Mouse (Mus musculus) stomach, embryonic 16.5 days (tissue): ENCODE measurements at regions not wholly inside any gene's neighbourhood (a gene's known extent, or its start where the extent isn't known, plus 50 kb on each side); places are given as distances from the start of the nearest gene placed in this dataset.

ENCODE experiments used
- ATAC-seq: fragments of 200-750 bp; cut with Nextera tagmentation; 2 replicates; pipeline ENCODE4 v1.8.0; 2017; ENCODE audit warnings: moderate number of reproducible peaks, moderate TSS enrichment; ENCODE audit not compliant: insufficient read depth, low FRiP score
- H3K27ac ChIP-seq: fragments of 300-500 bp; sonication (generic); 2 replicates; pipeline ENCODE4 v1.5.1; 2014; ENCODE audit warnings: low read length
- H3K27me3 ChIP-seq: fragments of 300-500 bp; sonication (generic); 2 replicates; pipeline ENCODE4 v1.6.1; 2014; ENCODE audit warnings: low read length, control low read depth, mixed read lengths; ENCODE audit not compliant: control insufficient read depth, insufficient read depth
- H3K36me3 ChIP-seq: fragments of 300-500 bp; sonication (generic); 2 replicates; pipeline ENCODE4 v1.6.1; 2014; ENCODE audit warnings: low read length; ENCODE audit not compliant: control insufficient read depth, insufficient read depth
- H3K4me1 ChIP-seq: fragments of 300-500 bp; sonication (generic); 2 replicates; pipeline ENCODE4 v1.6.1; 2014; ENCODE audit warnings: low read length, control low read depth, mixed read lengths; ENCODE audit not compliant: control insufficient read depth, insufficient read depth
- H3K4me2 ChIP-seq: fragments of 300-500 bp; sonication (generic); 2 replicates; pipeline ENCODE4 v1.6.1; 2014; ENCODE audit warnings: low read depth, low read length, mixed read lengths
- H3K4me3 ChIP-seq: fragments of 300-500 bp; sonication (generic); replicated peaks from 2 replicates; pipeline ENCODE4 v1.5.1; 2014; ENCODE audit warnings: mild to moderate bottlenecking, low read length
- H3K9ac ChIP-seq: fragments of 300-500 bp; sonication (generic); 2 replicates; pipeline ENCODE4 v1.6.1; 2014; ENCODE audit warnings: low read length
- H3K9me3 ChIP-seq: fragments of 300-500 bp; sonication (generic); replicated peaks from 2 replicates; pipeline ENCODE4 v1.6.1; 2016; ENCODE audit warnings: low read length, control low read depth; ENCODE audit not compliant: control insufficient read depth
- WGBS: fragments of 180-500 bp; shearing (Covaris S2); extraction: QIAGEN DNeasy Blood & Tissue Kit; methylation state at CpG from one replicate; pipeline ENCODE4 v1.1.7; 2014; 5-methylcytosine and 5-hydroxymethylcytosine counted together

- ATAC-seq: no peak
- WGBS: 44% methylated on average over 13 of the region's 13 CpGs
- no peaks in the 10 kb centered on the region for H3K9me3 ChIP-seq
- H3K4me2 ChIP-seq: no peak overlapping the region
- no peaks in the 10 kb centered on the region for H3K4me1 ChIP-seq
- H3K27ac ChIP-seq: no peak overlapping the region
- no peaks in the 10 kb centered on the region for H3K36me3 ChIP-seq
- no peak overlapping the region for H3K9ac ChIP-seq
- H3K27me3 ChIP-seq: no peaks in the 10 kb centered on the region
- no peak overlapping the region for H3K4me3 ChIP-seq
Measured at GRCm38 (mm10) chr16:46617544-46618335, 119.4 kb upstream of the Nectin3 start.

GRCm38 (mm10) chr16:46616606-46617005, 118.3 kb upstream of the Nectin3 start:
- Histone ChIP-seq H3K4me1 (no peaks in the 10 kb centered on the region), H3K9me3 (no peaks in the 10 kb centered on the region), H3K4me2 (no peak overlapping the region), H3K4me3 (no peak overlapping the region), H3K9ac (no peak overlapping the region), H3K27me3 (no peaks in the 10 kb centered on the region), H3K27ac (no peak overlapping the region), H3K36me3 (no peaks in the 10 kb centered on the region)
- ATAC-seq: no peak

DNA sequence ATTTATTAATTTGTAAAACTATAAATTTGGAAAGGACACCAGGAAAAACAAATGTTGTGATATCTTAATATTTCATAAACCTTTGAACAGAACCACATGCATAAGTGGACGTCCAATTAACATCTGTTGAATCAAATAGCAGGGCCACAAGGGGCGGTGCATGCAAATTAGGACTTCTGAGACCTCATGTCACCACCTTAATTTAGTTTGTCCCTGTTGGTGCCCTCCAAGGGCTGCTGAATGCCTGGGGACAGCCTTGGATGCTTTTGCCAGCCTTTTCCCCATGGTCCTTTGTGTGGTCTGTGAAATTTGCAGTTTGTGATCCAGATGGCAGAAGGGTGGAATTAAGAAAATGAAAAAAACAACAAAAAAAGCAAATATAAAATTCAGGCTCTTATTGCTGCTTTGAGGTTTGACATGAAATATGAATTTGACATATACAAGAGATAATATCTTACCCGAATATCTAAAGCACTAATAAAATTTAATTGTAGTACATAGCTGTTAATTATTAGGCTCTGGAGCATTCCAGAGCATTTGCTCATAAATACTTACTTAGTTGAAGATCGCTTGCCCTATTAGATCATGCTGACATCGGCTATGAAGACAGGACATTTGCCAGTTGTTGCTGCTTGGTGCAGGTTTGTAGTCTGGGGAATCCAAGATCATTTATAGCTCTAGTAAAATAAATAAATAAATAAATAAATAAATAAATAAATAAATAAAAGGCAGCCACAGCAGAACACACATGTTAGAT, 114.9 kb upstream of the Nectin3 start:
- Histone ChIP-seq H3K9me3 (no peaks in the 10 kb centered on the region), H3K36me3 (no peaks in the 10 kb centered on the region), H3K4me2 (no peak overlapping the region), H3K27ac (no peak overlapping the region), H3K27me3 (no peaks in the 10 kb centered on the region), H3K4me3 (no peak overlapping the region), H3K4me1 (no peaks in the 10 kb centered on the region), H3K9ac (no peak overlapping the region)
- no peak for ATAC-seq
- 78% methylated on average over 5 of the region's 5 CpGs for WGBS

- H3K36me3 ChIP-seq: no peaks in the 10 kb centered on the region
- no peak overlapping the region for H3K27ac ChIP-seq
- no peaks in the 10 kb centered on the region for H3K9me3 ChIP-seq
- no peak overlapping the region for H3K4me3 ChIP-seq
- H3K27me3 ChIP-seq: no peaks in the 10 kb centered on the region
- H3K9ac ChIP-seq: no peak overlapping the region
- no peak for ATAC-seq
- no peak overlapping the region for H3K4me2 ChIP-seq
- H3K4me1 ChIP-seq: no peaks in the 10 kb centered on the region
Measured at GRCm38 (mm10) chr16:46605879-46606203, 107.5 kb upstream of the Nectin3 start.

GRCm38 (mm10) chr16:46605001-46605878, 106.9 kb upstream of the Nectin3 start:
- Histone ChIP-seq H3K27ac (no peak overlapping the region), H3K36me3 (no peaks in the 10 kb centered on the region), H3K9ac (no peak overlapping the region), H3K4me1 (no peaks in the 10 kb centered on the region), H3K4me2 (no peak overlapping the region), H3K4me3 (no peak overlapping the region), H3K9me3 (no peaks in the 10 kb centered on the region), H3K27me3 (no peaks in the 10 kb centered on the region)
- no peak for ATAC-seq
- WGBS: 34% methylated on average over 11 of the region's 11 CpGs

DNA sequence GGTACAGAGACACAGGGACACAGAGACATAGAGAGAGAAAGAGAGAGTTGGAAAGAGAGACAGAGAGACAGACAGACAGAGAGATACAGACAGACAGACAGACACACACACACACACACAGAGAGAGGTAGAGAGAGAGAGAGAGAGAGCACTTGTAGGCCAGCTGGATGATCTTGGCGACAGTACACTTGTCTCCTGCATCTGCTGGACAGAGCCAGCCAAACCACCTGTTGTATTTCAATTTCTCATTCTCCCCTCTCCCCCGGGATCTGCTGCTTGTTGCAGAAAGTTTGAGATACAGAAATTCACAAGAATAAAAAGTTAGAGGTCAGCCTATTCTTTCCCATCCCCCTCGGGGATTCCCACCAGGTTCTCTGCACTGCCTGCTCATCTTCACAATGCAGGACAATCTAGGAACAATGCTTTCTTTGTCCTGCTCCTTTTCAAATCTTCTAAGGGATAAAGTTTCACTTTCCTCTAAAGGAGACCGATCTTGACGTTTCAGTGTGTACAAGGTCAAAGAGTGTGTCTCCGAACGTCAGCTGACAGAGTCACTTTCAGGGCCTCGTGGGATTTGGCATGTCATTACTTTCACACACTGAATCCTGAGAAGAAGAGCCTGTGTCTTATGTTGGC, 94.4 kb upstream of the Nectin3 start:
- no peak overlapping the region for H3K4me2 ChIP-seq
- H3K9me3 ChIP-seq: no peaks in the 10 kb centered on the region
- H3K9ac ChIP-seq: no peak overlapping the region
- no peaks in the 10 kb centered on the region for H3K4me1 ChIP-seq
- no peaks in the 10 kb centered on the region for H3K27me3 ChIP-seq
- no peak overlapping the region for H3K27ac ChIP-seq
- no peak overlapping the region for H3K4me3 ChIP-seq
- 20% methylated on average over 8 of the region's 8 CpGs for WGBS
- no peaks in the 10 kb centered on the region for H3K36me3 ChIP-seq
- ATAC-seq: no peak

DNA sequence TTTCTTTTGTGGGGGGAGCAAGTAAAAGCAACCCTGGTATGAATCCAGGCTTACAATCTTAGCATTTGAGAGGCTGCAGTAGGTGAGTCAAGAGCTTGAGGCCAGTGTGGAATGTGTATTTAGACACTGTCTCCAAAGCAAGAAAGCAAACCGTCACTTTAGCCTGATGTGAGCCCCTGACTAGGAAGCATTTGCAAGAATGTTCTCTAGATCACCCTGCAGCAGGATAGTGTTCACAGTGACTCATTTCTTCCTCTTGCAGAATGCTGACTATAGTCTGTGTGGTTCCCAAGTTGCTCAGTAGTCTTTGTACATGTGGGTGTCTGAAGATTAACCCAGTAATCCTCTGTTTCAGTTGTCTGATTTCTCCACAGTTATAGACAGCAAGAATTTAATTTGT, 88.7 kb upstream of the Nectin3 start:
- Histone ChIP-seq H3K36me3 (no peaks in the 10 kb centered on the region), H3K27ac (no peak overlapping the region), H3K9ac (no peak overlapping the region), H3K9me3 (no peaks in the 10 kb centered on the region), H3K4me3 (no peak overlapping the region), H3K4me2 (no peak overlapping the region), H3K4me1 (no peaks in the 10 kb centered on the region), H3K27me3 (no peaks in the 10 kb centered on the region)
- 32% methylated on average over 1 of the region's 1 CpGs for WGBS
- ATAC-seq: no peak

GRCm38 (mm10) chr16:46584502-46584901, 86.2 kb upstream of the Nectin3 start:
- no peak for ATAC-seq
- H3K4me1 ChIP-seq: 0 out of 2 replicates have a peak, but pooled peaks cover 3% of the 10 kb centered on the region
- H3K27ac ChIP-seq: no peak overlapping the region
- H3K4me3 ChIP-seq: no peak overlapping the region
- no peaks in the 10 kb centered on the region for H3K36me3 ChIP-seq
- H3K4me2 ChIP-seq: no peak overlapping the region
- H3K9me3 ChIP-seq: no peaks in the 10 kb centered on the region
- no peak overlapping the region for H3K9ac ChIP-seq
- no peaks in the 10 kb centered on the region for H3K27me3 ChIP-seq
